Mouse (Mus musculus): ENCODE results near the gene Dlk1.

DNA sequence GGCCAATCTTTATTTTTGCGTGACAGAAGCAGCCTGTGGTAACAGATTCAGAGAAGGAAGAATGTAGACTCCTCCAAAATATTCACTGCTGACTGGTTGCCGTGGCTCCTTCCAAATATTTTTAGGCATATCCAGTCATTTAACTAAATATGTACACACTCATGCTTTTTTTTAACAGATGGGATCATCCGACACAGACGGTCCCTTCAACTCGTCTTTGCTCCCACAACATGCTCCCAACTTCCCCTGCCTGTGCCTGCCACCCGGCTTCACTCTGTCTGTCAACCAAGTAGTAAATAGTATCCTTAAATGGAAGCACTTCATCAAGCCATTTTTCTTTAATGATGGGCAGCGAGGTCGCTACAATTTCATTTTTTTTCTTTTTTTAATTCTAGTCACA lies 58.8 kb downstream of the Dlk1 start:
- no peak for TF ChIP-seq POLR2A (IDR thresholded peaks at IDR 0.05; ENCODE audit: low read depth, low read length)
- no peak for TF ChIP-seq CTCF (IDR thresholded peaks at IDR 0.05; ENCODE audit: borderline replicate concordance, insufficient read depth, low read length)
